Mouse (Mus musculus) liver, embryonic 14.5 days (tissue): Measurements from ENCODE around the gene Klk12.

ENCODE experiments used
- CTCF ChIP-seq: IDR thresholded peaks from 2 replicates; pipeline ENCODE4 v1.5.1; 2016; ENCODE audit warnings: antibody characterized with exemption, low read depth, control low read depth
- EP300 ChIP-seq: IDR thresholded peaks from 2 replicates; pipeline ENCODE4 v1.6.1; 2016; ENCODE audit warnings: antibody characterized with exemption, low read depth

- TF ChIP-seq CTCF (no peak; the same call in 1 of the 2 replicates), EP300 (no peak)
Measured at GRCm38 (mm10) chr7:43785286-43785685, 16.6 kb downstream of the Klk12 start.
